Mouse (Mus musculus) frontal cortex, postnatal 36 days (tissue): ENCODE data around the gene Atp6v1b1.
"Not testable (repeated sequence)": the region's sequence is repeated elsewhere in the genome, so short reads cannot be mapped to it uniquely, and the experiment has no call there.

Experiments used
- DNase-seq, 2 experiments: peaks; one replicate each; pipeline ENCODE4 v3.0.0; 2022; ENCODE audit warnings: low spot score in 2 of 2

Atp6v1b1 gene

GRCm38 (mm10) chr6:83775638-83776293 lies 33.0 kb downstream of the Atp6v1b1 start, which contains the start of gene Tex261:
Gene Tex261 (minus strand): TSS chr6:83775813.
- peak; percentile 91 to 92 for DNase-seq

- no peak for DNase-seq
Measured at GRCm38 (mm10) chr6:83778306-83778705, 35.5 kb downstream of the Atp6v1b1 start.

- no peak for DNase-seq
Measured at GRCm38 (mm10) chr6:83779026-83779425, 36.2 kb downstream of the Atp6v1b1 start.

GRCm38 (mm10) chr6:83786426-83786825 lies 43.6 kb downstream of the Atp6v1b1 start:
- DNase-seq, result no peak

GRCm38 (mm10) chr6:83788554-83788953 lies 45.8 kb downstream of the Atp6v1b1 start:
- DNase-seq, result no peak

- DNase-seq, result not testable (repeated sequence)
Measured at GRCm38 (mm10) chr6:83790533-83790932, 47.7 kb downstream of the Atp6v1b1 start.

- no peak for DNase-seq
Measured at GRCm38 (mm10) chr6:83791251-83791890, 48.6 kb downstream of the Atp6v1b1 start.

- DNase-seq, result peak; percentile 90 to 92
Measured at GRCm38 (mm10) chr6:83794760-83795296, 52.0 kb downstream of the Atp6v1b1 start, which contains the start of gene Nagk. Gene Nagk (plus strand): TSS chr6:83794982.

GRCm38 (mm10) chr6:83795492-83795900 lies 52.7 kb downstream of the Atp6v1b1 start:
- peak; percentile 43 to 52 for DNase-seq

- DNase-seq, result no peak
Measured at GRCm38 (mm10) chr6:83796686-83797085, 53.9 kb downstream of the Atp6v1b1 start.

GRCm38 (mm10) chr6:83802033-83802432 lies 59.2 kb downstream of the Atp6v1b1 start:
- no peak for DNase-seq

GRCm38 (mm10) chr6:83802846-83803245 lies 60.1 kb downstream of the Atp6v1b1 start:
- no peak for DNase-seq
